Mouse (Mus musculus) regulatory T cell (primary cell): Measurements from ENCODE around the gene Ttll1.

ENCODE experiments used
- in situ Hi-C: fragments of 300-600 bp; cut with MboI, MseI; formaldehyde crosslinking; loops from one replicate; pipeline ENCODE4 v1.15.1; 2025; ENCODE audit warnings: high pct_unique_total_duplicates

Gene Ttll1

DNA sequence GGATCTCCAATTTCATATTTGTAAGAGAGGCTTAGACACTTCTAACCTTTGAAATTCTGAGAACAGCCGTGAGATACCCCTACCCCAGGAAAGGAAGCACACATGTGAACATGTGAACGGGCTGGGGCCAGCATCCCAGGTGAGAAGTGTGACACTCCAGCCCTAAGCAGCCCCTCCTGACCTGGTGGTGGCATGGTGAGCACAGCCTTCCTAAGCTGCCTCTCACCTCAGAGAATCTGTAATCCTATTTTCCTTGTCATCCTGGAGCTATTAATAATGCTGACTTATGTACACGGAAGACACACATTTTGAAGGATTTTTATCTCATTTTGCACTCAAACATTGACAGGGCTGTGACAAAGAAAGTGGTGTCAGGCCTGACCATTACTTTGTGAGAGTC is 49.8 kb downstream of the Ttll1 start:
- in situ Hi-C loops: no loop called here

- in situ Hi-C loops: no loop called here
Measured at GRCm38 (mm10) chr15:83457541-83457940, 53.2 kb downstream of the Ttll1 start.

DNA sequence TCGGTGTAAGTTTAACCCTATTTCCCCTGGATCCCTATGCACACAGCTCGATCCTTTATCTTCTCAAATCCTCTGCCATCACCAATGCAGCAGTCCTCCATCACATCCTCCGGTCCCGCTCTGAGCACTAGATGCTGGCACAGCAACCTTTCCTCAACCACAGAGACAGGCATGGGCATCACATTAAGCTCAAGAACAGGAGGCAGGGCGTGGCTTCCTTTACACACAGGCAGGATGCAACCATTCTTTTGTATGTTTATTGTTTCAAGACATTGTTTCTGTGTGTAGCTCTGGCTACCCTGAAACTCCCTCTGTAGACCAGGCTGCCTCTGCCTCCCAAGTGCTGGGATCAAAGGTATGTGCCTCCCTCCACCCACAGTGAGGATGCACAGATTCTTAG is 55.1 kb downstream of the Ttll1 start:
- in situ Hi-C loops: no loop called here

DNA sequence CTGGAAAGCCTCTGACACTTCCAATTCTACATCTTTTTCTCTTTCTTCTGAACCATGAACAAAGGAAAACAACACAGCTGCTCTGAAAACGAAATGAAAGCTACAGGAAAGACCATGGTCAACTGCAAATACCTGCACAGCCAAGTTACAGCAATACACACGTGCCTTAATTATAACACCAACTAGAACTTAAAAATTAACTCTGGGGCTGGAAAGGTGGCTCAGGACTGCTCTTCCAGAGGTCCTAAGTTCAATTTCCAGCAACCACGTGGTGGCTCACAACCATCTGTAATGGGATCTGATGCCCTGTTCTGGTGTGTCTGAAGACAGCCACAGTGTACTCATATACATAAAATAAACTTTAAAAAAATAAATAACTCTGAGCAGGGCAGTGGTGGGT is 55.7 kb downstream of the Ttll1 start:
- in situ Hi-C loops: no loop called here

GRCm38 (mm10) chr15:83454419-83454818 is 56.3 kb downstream of the Ttll1 start:
- in situ Hi-C loops: no loop called here

DNA sequence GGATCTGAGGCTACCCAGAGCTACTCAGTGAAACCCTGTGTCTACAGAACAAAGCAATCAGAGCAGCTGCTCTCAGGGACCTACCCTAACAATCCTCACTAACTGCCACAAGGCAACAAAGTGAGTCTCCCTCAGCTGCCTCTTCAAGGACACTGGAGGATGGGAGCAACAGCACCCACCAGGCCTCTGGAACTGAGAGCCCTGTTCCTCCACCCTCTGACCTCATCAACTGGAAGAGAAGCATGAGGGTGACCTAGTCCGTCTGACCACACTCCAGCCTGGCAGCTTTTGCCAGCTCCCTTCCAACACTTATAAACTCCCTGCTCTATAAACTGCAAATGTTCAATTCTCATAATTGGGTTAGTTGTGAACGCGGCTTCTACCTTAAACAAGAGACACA is 56.8 kb downstream of the Ttll1 start:
- in situ Hi-C loops: no loop called here

DNA sequence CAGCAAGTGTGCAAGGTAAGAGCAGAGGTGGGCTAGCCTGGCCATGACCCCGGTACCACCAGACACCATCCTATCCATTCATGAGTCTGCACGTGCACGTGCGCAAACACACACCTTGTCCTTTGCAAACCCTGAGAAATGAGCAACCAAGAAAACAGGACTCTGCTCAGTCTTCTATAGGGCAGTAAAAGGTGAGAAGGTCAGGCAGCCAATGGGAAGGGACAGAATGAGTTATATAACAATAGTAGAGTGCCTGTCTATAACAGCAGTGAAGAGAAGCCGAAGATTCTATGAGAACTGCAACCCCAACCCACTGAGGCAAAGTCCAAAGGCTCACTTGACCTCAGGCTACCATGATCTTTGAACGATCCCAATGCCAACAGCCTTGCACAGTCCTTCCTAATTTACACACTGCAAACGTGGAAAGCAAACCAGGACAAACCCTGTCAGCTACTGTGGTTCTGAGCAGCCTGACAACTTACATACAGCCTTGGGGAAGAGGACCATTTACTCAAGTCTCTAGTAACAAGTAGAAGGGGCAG is 58.4 kb downstream of the Ttll1 start:
- in situ Hi-C loops: no loop called here

DNA sequence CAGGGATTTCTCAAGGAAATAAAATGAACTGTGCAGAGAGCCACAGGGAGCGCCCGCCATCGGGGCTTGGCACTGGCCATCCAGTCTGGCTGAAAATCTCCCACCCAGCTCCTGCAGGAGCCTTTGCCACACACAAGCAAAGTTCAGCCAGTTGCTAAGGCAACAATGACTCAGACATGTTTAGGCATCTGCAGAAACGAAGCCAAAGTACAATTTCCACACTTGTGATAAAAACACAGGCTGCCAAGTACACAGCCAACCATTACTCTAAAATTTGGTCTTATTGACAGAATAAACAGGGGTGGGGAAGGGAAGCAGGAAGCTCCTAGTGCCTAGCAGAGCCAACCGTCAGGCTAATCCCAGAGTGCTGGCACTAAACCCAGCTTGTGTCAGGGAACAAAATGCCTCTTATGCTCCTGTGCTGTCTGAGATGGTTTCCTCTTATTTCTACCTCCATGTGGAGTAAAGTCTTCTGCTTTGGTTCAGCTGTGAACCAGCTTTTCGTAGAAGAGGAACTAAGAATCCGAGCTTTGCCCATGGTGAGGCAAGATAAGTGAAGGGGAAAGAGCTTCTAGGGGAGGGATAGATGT is 59.0 kb downstream of the Ttll1 start:
- in situ Hi-C loops: no loop called here

DNA sequence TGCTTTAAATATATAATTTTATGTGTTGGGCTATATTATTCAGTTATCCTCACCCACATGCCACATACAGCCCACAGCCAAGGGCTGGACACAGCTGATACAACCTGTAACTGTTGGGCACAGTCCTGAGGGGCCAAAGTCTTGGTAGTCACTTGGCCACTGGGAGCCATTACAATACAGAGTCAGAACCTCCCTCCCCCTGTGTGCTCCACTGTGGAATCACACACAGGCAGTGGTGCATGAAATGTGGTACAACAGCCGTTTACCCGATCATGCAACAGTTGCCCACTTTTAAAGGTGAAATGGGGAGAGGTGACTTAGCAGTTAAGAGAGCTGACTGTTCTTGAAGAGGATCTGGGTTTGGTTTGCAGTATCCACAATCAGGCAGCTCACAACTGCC is 60.7 kb downstream of the Ttll1 start:
- in situ Hi-C loops: no loop called here

DNA sequence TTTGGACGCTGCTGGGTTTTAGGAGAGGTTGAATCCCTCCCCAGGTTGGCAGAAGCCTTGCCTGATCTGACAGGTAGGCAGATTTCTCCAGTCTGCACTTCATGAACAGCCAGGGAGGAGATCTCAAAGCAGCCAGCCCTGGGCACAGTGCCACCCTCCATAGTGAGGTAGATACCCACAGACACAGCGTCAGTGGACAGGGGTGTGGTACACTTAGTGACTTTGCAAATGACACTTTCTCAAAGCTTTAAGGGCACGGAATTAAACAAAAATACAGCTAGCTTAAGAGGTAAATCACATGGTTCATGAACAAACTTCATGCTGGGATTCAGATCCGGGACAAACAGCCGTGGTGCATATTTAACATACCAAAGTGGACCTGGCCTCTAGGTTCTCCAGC is 62.0 kb downstream of the Ttll1 start:
- in situ Hi-C loops: no loop called here

- in situ Hi-C loops: no loop called here
Measured at GRCm38 (mm10) chr15:83447791-83448544, 62.7 kb downstream of the Ttll1 start.

GRCm38 (mm10) chr15:83445908-83446307 is 64.8 kb downstream of the Ttll1 start:
- in situ Hi-C loops: no loop called here

DNA sequence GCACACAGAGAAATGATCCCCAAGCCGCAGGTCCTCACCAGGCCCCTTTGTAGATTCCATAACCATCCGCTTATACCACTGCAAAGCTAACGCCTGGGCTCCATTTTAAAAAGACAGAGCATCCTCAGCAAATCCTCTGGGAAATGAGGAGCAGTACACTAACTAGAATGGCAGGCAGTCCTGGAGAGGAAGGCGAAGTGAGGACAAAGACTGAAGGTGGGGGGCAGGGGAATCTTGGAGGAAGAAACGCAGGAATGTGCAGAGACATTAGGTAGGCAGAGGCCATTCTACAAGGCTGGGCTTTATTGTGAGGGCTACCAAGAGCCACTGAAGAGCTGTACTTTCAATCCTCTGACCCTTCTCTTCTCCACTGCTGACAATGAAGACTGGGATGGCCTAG is 65.3 kb downstream of the Ttll1 start:
- in situ Hi-C loops: no loop called here

- in situ Hi-C loops: no loop called here
Measured at GRCm38 (mm10) chr15:83444425-83444824, 66.3 kb downstream of the Ttll1 start.

GRCm38 (mm10) chr15:83442495-83443037 is 68.1 kb downstream of the Ttll1 start:
- in situ Hi-C loops: no loop called here

- in situ Hi-C loops: no loop called here
Measured at GRCm38 (mm10) chr15:83440726-83441125, 70.0 kb downstream of the Ttll1 start.

DNA sequence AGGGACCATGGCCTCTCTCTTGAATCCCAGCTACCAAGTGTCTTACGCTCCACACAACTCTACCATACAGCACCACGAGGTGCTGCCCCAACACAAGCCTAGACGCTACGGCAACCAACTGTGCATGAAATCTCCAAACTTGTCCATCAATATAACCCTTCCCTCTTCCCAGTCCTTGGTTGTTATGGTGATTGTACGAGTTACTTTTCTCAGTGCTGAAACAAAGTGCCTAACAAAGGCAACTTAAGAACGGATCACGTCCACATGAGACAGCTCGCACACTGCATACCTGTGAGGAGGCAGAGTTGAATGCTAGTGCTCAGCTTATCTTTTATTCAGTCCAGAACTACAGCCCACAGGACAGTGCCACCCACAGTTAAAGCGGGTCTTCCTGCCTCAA is 74.2 kb downstream of the Ttll1 start:
- in situ Hi-C loops: no loop called here

DNA sequence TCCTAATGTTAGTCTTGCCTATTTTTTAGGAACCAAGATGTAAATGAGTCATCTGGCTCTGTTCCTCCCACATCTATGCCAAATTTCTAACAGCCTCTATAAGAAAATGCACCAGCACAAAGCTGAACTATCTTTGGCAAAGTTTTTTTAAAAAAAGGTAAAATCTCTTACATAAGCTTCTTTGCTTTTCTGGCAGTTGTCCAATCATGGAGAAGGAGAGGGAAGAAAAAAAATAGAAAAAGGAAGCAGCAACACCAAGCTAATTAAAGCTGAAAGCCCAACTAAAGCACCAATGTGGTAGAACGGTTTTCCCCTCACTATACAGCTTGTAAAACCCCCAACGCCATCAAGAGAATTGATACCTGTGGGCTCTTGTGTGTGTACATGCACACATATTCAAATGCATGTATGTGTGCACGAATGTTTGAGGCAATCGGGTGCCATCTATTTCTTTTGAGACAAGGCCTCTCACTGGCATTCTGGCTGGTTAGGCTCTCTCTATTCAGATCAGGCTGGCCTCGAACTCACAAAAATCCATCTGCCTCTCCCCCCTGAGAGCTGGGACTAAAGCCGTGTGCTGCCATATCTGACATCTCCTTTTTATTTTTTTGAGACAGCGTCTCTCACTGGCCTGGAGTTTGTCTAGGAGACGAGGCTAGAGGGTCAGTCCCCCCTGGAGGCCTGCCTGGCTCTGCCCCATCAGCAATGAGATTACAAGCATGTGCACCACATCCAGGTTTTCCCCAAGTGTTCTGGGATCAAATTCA is 75.2 kb downstream of the Ttll1 start:
- in situ Hi-C loops: no loop called here

GRCm38 (mm10) chr15:83434692-83435091 is 76.0 kb downstream of the Ttll1 start:
- in situ Hi-C loops: no loop called here
